Mouse (Mus musculus) liver, embryonic 14.5 days (tissue): ENCODE measurements at regions not wholly inside any gene's neighbourhood (a gene's known extent, or its start where the extent isn't known, plus 50 kb on each side); places are given as distances from the start of the nearest gene placed in this dataset.

ENCODE experiments used
- CTCF ChIP-seq: IDR thresholded peaks from 2 replicates; pipeline ENCODE4 v1.5.1; 2016; ENCODE audit warnings: antibody characterized with exemption, low read depth, control low read depth
- EP300 ChIP-seq: IDR thresholded peaks from 2 replicates; pipeline ENCODE4 v1.6.1; 2016; ENCODE audit warnings: antibody characterized with exemption, low read depth

GRCm38 (mm10) chr2:75477076-75477475, 182.0 kb upstream of the Hnrnpa3 start:
- no peak for TF ChIP-seq CTCF
- no peak for TF ChIP-seq EP300
